Mouse (Mus musculus) spleen, adult 2 months (tissue): Measurements from ENCODE around the gene Atg4b. TPM values are rescaled to one million over a fixed set of nuclear protein-coding genes. Genes with fewer than 3 reads are reported as not detected.
A peak's percentile ranks its signal among the peaks of the same experiment; 100 is the strongest.

Experiments
- DNase-seq, 2 experiments: peaks; one replicate each; pipeline versions ENCODE4 v3.0.0 to v3.0.0-alpha.2; 2012 to 2021; ENCODE audit warnings: low spot score in 2 of 2, low read depth in 1 of 2
- H3K27ac ChIP-seq: fragments of 200-500 bp; 2 replicates; pipeline ENCODE4 v1.5.1; 2012; ENCODE audit warnings: low read length, inconsistent platforms; ENCODE audit not compliant: insufficient read depth
- H3K27me3 ChIP-seq: fragments of 200-500 bp; 2 replicates; pipeline ENCODE4 v1.6.1; 2012; ENCODE audit warnings: mild to moderate bottlenecking, moderate library complexity, low read length, inconsistent platforms; ENCODE audit not compliant: control insufficient read depth, insufficient read depth
- H3K36me3 ChIP-seq: fragments of 200-500 bp; 2 replicates; pipeline ENCODE4 v1.6.1; 2012; ENCODE audit warnings: mild to moderate bottlenecking, low read length, inconsistent platforms; ENCODE audit not compliant: control insufficient read depth, insufficient read depth
- H3K4me1 ChIP-seq: fragments of 200-500 bp; 2 replicates; pipeline ENCODE4 v1.6.1; 2011; ENCODE audit warnings: inconsistent platforms; ENCODE audit not compliant: control insufficient read depth, insufficient read depth, insufficient read length
- H3K4me3 ChIP-seq: fragments of 200-500 bp; 2 replicates; pipeline ENCODE4 v1.5.1; 2011; ENCODE audit warnings: mild to moderate bottlenecking, inconsistent platforms; ENCODE audit not compliant: insufficient read depth, insufficient read length; ENCODE audit errors: extremely low read depth
- CTCF ChIP-seq: fragments of 200-500 bp; IDR thresholded peaks from 2 replicates; pipeline ENCODE4 v1.5.1; 2011; ENCODE audit warnings: mild to moderate bottlenecking, inconsistent platforms; ENCODE audit not compliant: insufficient read depth, insufficient read length, insufficient replicate concordance; ENCODE audit errors: extremely low read depth
- POLR2A ChIP-seq: fragments of 200-500 bp; IDR thresholded peaks from 2 replicates; pipeline ENCODE4 v1.6.1; 2011; ENCODE audit warnings: low read depth, low read length, inconsistent platforms
- WGBS: fragments of 180-500 bp; shearing (Covaris S2); methylation state at CpG from one replicate; pipeline ENCODE4 v1.1.7; 2018; 5-methylcytosine and 5-hydroxymethylcytosine counted together
- polyA plus RNA-seq: library from polyadenylated mRNA; depleted of rRNA; stranded (reverse); fragments of >200 nt; gene quantifications from 2 replicates; pipeline ENCODE4 v1.2.3, GENCODE M21; 2012

The Atg4b gene
- polyA plus RNA-seq, 1 experiment: 38.5 TPM

DNA sequence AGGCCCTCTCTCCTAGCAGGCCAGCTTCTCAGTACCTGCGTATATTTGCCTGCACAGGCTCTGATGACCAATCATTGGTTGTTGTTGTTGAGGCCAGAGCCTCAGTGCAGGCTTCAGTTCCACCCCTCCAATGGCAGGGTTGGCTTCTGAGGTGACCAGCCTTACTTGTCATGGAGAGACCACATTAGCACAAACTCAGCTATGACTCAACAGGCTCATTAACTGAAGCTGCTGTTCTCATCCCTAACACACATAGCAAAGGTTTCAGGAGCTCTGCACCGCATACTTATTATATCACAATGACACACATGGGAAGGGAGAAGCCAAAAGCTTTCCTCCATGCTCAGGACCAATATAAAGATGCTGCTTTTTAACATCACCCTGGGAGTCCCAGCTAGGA, 10.6 kb upstream of the Atg4b start:
- WGBS: 92% methylated on average over 2 of the region's 2 CpGs
- H3K4me1 ChIP-seq: no peaks in the 10 kb centered on the region; the same call in 1 of the 2 replicates
- no peak overlapping the region for H3K4me3 ChIP-seq
- H3K27ac ChIP-seq: no peak overlapping the region
- no peaks in the 10 kb centered on the region for H3K36me3 ChIP-seq
- DNase-seq: no peak
- no peaks in the 10 kb centered on the region for H3K27me3 ChIP-seq
- TF ChIP-seq POLR2A (no peak), CTCF (no peak)

DNA sequence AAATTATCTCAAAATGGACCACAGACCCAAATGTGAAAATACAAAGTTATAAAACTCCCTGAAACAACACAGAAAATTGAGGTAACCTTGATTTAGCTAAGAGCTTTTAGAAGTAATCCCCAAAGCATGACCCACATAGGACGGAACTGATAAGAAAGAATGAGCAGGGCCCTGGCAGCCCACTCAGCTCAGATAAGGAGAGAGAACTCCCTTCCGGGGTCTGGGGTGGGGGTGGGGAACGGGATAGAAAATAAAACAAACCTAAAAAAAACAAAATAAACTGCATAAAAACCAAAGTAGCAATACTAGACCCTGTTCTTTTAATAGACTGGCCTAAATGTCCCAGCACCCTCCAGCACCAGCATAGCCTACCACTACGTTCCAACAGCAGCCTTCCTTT, 9.3 kb upstream of the Atg4b start:
- 75% methylated on average over 4 of the region's 4 CpGs for WGBS

DNA sequence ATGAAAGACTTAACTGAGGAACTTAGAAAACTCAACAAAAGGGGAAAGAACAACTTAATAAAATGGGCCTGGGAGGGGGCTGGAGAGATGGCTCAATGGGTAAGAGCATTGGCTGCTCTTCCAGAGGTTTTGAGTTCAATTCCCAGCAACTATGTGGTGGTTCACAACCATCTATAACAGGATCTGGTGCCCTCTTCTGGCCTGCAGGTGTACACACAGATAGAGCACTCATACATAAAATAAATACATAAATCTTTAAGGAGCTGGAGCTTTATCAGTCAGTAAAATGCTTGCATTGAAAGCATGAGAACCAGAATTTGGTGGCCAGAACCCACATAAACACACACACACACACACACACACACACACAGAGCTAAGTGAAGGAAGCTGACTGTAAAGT, 8.4 kb upstream of the Atg4b start:
- no peak for DNase-seq
- no peaks in the 10 kb centered on the region for H3K27me3 ChIP-seq
- H3K27ac ChIP-seq: no peak overlapping the region
- H3K4me3 ChIP-seq: no peak overlapping the region
- H3K4me1 ChIP-seq: peaks cover 2% of the 10 kb centered on the region; the same call in 1 of the 2 replicates
- 0 out of 2 replicates have a peak, but pooled peaks cover 2% of the 10 kb centered on the region for H3K36me3 ChIP-seq
- TF ChIP-seq POLR2A: no peak
- TF ChIP-seq CTCF: no peak

More for the DNA sequence above, 9.3 kb upstream of the Atg4b start:
- DNase-seq: no peak
- TF ChIP-seq CTCF (no peak), POLR2A (no peak)
- Histone ChIP-seq H3K36me3 (0 out of 2 replicates have a peak, but pooled peaks cover 2% of the 10 kb centered on the region), H3K4me1 (peaks cover 2% of the 10 kb centered on the region; the same call in 1 of the 2 replicates), H3K27me3 (no peaks in the 10 kb centered on the region), H3K27ac (no peak overlapping the region), H3K4me3 (no peak overlapping the region)

DNA sequence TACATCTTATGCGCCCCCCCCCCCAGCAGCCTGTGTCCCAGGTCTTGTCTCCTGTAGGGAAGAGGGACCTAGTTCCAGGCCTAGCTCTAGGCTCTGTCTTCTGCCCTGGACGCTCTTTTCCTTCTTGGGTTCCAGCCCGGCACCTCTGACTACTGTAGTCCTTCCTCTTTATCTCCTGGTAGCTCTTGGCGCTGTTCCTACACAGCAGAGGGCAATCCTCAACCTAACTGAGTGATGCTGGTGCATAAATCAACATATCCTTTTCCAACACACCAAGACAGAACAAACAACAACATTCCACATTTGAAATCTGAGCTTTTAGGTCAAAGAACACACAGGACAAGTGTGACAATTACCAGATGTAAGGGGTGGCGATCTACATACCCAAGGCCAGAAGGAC, 5.1 kb upstream of the Atg4b start:
- 89% methylated on average over 5 of the region's 5 CpGs for WGBS
- H3K27ac ChIP-seq: no peak overlapping the region
- TF ChIP-seq POLR2A (no peak), CTCF (no peak)
- peaks cover 2% of the 10 kb centered on the region; the same call in 1 of the 2 replicates for H3K4me1 ChIP-seq
- no peak for DNase-seq
- peaks cover 12% of the 10 kb centered on the region for H3K36me3 ChIP-seq
- H3K4me3 ChIP-seq: no peak overlapping the region
- no peaks in the 10 kb centered on the region for H3K27me3 ChIP-seq

DNA sequence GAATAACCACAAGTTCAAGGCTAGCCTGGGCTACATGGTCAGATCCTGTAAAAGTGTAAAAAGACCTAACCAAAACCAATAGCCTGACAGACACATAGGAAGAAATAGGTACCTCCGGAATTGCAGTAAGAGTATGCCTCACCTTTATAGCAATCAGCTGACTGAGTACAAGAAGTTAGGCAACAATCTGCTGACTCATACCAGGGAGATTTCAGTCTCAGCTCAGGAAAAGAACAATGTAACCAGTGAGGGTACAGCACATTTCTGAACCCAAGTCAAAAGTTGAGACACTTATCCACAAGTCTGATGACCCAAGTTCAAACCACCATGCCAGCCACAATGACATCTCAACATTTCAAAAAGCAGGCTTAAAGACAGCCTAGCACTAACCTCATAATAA, 2.8 kb upstream of the Atg4b start:
- Histone ChIP-seq H3K27me3 (no peaks in the 10 kb centered on the region), H3K4me1 (peaks cover 4% of the 10 kb centered on the region; the same call in 1 of the 2 replicates), H3K4me3 (no peak overlapping the region), H3K27ac (no peak overlapping the region), H3K36me3 (peaks cover 12% of the 10 kb centered on the region)
- DNase-seq: no peak
- TF ChIP-seq CTCF (no peak), POLR2A (no peak)
- 88% methylated on average over 1 of the region's 1 CpGs for WGBS

DNA sequence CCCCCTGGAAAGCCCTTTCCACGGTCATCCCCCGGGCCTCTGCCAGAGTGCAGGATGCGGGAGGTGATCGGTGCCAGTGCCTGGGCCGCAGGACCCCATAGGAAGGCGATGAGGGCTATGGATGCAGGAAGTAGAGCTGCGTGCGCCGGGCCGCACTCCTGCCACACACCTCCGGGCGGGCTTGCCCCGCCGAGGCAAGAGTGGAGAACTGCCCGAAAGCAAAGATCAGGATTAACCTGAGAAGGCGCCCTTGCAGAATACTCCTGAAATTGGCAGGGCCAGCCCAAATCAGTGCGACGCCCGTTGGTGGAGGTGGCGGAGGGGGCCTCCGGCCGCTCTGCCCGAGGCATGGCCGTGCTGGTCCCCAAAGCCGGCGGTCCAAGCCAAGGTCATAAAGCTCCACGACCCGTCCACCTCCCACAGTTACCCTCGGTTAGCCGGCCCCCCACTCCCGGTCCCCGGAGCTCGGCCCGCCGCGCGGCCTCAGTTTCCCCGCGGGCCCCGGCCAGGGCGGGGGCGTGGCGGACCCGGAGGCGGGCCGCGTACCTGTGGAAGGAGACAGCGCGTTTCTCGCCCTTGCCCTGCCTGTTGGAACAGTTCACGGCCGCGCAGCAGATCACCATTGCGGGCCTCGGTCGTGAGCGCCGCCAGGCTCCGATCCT, 2.7 kb downstream of the Atg4b start:
- under 1% methylated on average over 58 of the region's 59 CpGs for WGBS
- H3K36me3 ChIP-seq: peaks cover 10% of the 10 kb centered on the region
- peak overlapping the region; percentile 98 for H3K4me3 ChIP-seq
- no peak for DNase-seq
- H3K4me1 ChIP-seq: peaks cover 5% of the 10 kb centered on the region; the same call in 1 of the 2 replicates
- H3K27ac ChIP-seq: 0 out of 2 replicates have a peak overlapping the region, but pooled peaks have one; percentile 68
- no peak for TF ChIP-seq POLR2A
- TF ChIP-seq CTCF: no peak
- no peaks in the 10 kb centered on the region for H3K27me3 ChIP-seq
